Mouse (Mus musculus) small intestine, adult 2 months (tissue): ENCODE measurements around the gene Ints11. TPM values are rescaled to one million over a fixed set of nuclear protein-coding genes. Genes with fewer than 3 reads are reported as not detected.

ENCODE experiments used
- H3K27ac ChIP-seq: fragments of 200-500 bp; 2 replicates; pipeline ENCODE4 v1.5.1; 2012; ENCODE audit warnings: low read depth, low read length, control low read depth, inconsistent platforms; ENCODE audit not compliant: insufficient read depth
- H3K27me3 ChIP-seq: fragments of 200-500 bp; 2 replicates; pipeline ENCODE4 v1.6.1; 2012; ENCODE audit warnings: mild to moderate bottlenecking, moderate library complexity, low read length, inconsistent platforms; ENCODE audit not compliant: control insufficient read depth, insufficient read depth
- H3K36me3 ChIP-seq: fragments of 200-500 bp; 2 replicates; pipeline ENCODE4 v1.6.1; 2012; ENCODE audit warnings: mild to moderate bottlenecking, low read length, control low read depth, inconsistent platforms; ENCODE audit not compliant: control insufficient read depth, insufficient read depth
- H3K4me1 ChIP-seq: fragments of 200-500 bp; 2 replicates; pipeline ENCODE4 v1.6.1; 2012; ENCODE audit warnings: low read length, inconsistent platforms, mixed read lengths; ENCODE audit not compliant: control insufficient read depth, insufficient read depth, insufficient read length
- H3K4me3 ChIP-seq: fragments of 200-500 bp; 2 replicates; pipeline ENCODE4 v1.5.1; 2012; ENCODE audit warnings: low read depth, mild to moderate bottlenecking, control low read depth, inconsistent platforms, low read length, moderate library complexity
- CTCF ChIP-seq: fragments of 200-500 bp; IDR thresholded peaks from 2 replicates; pipeline ENCODE4 v1.5.1; 2012; ENCODE audit warnings: low read depth, mild to moderate bottlenecking, control low read depth, inconsistent platforms, low read length, moderate library complexity, mixed read lengths; ENCODE audit not compliant: insufficient replicate concordance, insufficient read length; ENCODE audit errors: extremely low read depth
- POLR2A ChIP-seq: fragments of 200-500 bp; IDR thresholded peaks from 2 replicates; pipeline ENCODE4 v1.6.1; 2012; ENCODE audit warnings: low read depth, mild to moderate bottlenecking, control low read depth, inconsistent platforms, low read length, moderate library complexity
- WGBS: fragments of 180-500 bp; shearing (Covaris S2); methylation state at CpG from one replicate; pipeline ENCODE4 v1.1.7; 2018; 5-methylcytosine and 5-hydroxymethylcytosine counted together
- polyA plus RNA-seq: library from polyadenylated mRNA; depleted of rRNA; stranded (reverse); fragments of >200 nt; gene quantifications from 2 replicates; pipeline ENCODE4 v1.2.3, GENCODE M21; 2012

The Ints11 gene
- polyA plus RNA-seq, 1 experiment = 26.0 TPM

DNA sequence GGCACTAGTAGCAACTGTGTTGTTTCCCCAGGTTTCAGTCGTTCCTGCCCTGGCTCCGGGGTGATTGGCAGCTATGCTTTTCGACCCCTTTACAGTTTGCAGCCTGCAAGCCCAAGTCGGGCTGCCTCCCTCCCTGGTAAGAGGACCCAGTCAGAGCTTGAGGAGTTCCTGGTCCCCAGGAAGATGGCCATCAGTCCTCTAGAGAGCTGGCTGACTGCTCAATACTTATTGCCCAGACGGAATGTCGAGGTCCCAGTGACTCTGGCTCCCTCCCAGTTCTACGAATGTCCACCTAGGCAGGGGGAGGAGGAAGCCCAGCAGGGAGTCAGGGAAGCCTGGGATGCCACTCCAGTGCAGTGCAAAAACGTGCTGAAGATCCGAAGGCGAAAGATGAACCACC lies 37.0 kb upstream of the Ints11 start:
- Histone ChIP-seq H3K27me3 (no peaks in the 10 kb centered on the region), H3K27ac (0 out of 2 replicates have a peak overlapping the region, but pooled peaks have one; percentile 71), H3K4me1 (peaks cover 13% of the 10 kb centered on the region), H3K36me3 (peaks cover 4% of the 10 kb centered on the region; the same call in 1 of the 2 replicates), H3K4me3 (peak overlapping the region; percentile 80)
- 37% methylated on average over 10 of the region's 10 CpGs for WGBS
- TF ChIP-seq CTCF (no peak), POLR2A (no peak)

DNA sequence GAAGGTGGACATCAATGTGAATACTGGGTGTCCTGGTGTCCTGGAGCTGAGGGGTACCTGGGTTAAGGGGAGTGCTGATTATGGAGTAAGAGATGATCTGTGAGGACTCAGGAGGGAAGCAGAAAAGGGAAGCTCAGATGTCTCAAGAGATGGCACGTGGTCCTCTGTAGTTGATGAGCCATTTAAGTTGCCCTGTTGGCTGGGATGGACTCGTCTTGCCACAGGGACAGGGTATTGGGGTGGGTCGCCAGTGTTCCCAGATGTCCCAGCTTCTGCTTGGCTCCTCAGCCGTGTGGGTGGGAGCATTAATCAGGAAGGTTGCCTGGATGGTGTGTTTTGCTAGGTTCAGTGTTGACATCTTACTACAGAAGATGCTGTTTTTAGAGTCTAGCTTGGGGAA lies 36.1 kb upstream of the Ints11 start:
- Histone ChIP-seq H3K36me3 (peaks cover 4% of the 10 kb centered on the region; the same call in 1 of the 2 replicates), H3K4me1 (peaks cover 13% of the 10 kb centered on the region), H3K4me3 (no peak overlapping the region), H3K27ac (no peak overlapping the region), H3K27me3 (no peaks in the 10 kb centered on the region)
- 84% methylated on average over 4 of the region's 4 CpGs for WGBS
- TF ChIP-seq POLR2A = no peak
- no peak for TF ChIP-seq CTCF

- Histone ChIP-seq H3K27me3 (no peaks in the 10 kb centered on the region), H3K36me3 (peaks cover 4% of the 10 kb centered on the region; the same call in 1 of the 2 replicates), H3K4me3 (no peak overlapping the region), H3K27ac (peak overlapping the region; percentile 38), H3K4me1 (peaks cover 13% of the 10 kb centered on the region)
- 21% methylated on average over 2 of the region's 2 CpGs for WGBS
- TF ChIP-seq POLR2A (no peak), CTCF (peak; percentile 81; the same call in 1 of the 2 replicates)
Observed at GRCm38 (mm10) chr4:155833836-155834235, 35.5 kb upstream of the Ints11 start.

DNA sequence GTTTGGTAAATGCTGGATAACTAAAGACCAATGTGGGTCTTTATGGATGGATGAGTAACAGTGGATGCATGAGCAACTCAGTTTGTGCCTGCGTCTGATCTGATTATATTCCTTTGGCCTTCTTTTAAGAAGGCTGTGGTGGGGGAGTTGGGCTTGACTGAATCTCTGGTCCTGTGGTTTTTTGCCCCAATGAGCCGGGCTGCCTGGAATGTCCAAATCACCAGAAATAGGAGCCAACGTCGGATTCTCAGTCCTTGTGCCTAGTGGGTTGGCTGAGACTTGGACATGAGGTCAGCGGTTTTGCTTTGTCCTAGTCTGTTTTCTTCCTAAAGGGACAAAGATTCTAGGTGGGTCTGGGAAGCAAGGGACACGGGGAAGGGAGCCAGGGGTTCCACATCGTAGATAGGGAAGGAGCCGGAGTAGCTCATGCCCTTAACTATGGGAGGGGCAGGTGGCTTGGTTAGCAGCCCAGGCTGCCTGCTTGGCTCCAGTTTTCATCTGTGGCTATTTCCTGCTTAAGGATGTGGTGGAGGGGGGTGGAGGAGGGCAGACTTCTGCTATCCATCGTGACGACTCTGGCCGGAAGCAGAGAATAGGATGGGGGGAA lies 31.8 kb upstream of the Ints11 start:
- TF ChIP-seq POLR2A = no peak
- TF ChIP-seq CTCF = no peak
- H3K27me3 ChIP-seq = no peaks in the 10 kb centered on the region
- H3K27ac ChIP-seq = peak overlapping the region; percentile 93
- WGBS = 49% methylated on average over 11 of the region's 11 CpGs
- no peak overlapping the region for H3K4me3 ChIP-seq
- peaks cover 4% of the 10 kb centered on the region; the same call in 1 of the 2 replicates for H3K36me3 ChIP-seq
- H3K4me1 ChIP-seq = peaks cover 20% of the 10 kb centered on the region

DNA sequence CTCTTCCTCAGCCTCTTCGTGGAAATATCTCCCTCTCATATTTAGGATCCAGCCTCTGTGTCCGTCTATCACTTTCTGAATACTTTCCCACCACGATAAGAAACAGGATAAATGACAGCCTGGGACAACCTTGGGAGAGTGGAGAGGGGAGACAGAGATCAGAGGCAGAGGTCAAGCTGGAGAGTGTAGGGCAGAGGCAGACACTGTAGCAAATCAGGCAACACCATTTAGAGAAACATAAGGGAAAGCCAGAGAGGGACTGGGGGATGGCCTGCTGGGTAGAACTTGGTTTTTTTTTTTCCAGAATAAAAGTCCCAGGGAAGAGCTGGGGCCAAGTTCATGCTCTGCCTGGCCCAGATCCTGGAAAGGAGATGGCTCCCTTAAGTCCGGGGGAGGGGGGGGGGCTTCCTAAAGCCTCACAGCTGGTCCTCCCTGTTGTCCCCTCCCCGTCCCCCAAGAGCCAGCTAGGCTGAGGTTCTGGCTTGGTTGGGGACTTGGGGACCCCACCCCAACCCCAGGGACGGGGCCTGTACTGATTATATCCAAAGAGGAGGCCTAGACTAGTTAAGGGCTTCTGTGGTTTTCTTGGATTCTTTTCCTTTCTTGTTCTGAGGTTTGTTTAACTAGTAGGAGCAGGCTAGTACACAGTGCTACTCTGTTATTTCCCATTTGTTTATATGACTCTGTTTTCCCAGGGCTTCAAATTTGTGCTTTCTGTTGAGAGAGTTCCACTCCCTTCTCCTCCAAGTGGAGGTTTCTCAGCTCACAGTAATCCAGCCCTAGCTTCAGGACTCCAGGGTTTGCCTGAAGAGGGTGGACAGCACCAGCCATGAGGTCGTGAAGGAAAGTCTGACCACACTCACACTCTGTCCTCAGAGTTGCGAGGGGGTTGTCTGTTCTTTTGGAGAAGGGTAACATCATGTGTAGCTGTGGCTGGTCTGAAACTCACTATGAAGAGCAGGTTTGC lies 30.9 kb upstream of the Ints11 start:
- no peaks in the 10 kb centered on the region for H3K36me3 ChIP-seq
- no peak for TF ChIP-seq CTCF
- no peak for TF ChIP-seq POLR2A
- no peaks in the 10 kb centered on the region for H3K27me3 ChIP-seq
- H3K4me3 ChIP-seq = 0 out of 2 replicates have a peak overlapping the region, but pooled peaks have one; percentile 6
- H3K27ac ChIP-seq = peak overlapping the region; percentile 94
- peaks cover 17% of the 10 kb centered on the region for H3K4me1 ChIP-seq
- 67% methylated on average over 8 of the region's 8 CpGs for WGBS

DNA sequence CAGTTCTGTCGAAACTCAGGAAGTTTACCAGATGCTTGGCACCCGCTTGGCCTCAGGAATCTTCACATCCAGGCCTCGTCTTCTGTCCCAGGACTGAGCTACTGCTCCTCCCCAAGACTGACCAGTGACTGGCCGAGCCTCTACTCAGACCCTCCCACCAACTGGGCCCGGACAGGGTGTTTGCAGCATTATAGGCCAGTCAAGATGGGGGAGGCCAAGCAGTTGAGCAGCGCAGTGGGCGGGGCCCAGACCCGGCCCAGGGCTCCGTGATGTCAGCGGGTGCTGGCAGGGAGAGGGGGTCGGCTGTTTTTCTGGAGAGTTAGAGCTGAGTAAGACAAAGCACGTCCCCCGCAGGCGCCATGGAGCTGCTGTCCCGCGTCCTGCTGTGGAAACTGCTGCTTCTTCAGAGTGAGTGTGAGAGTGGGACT lies 29.8 kb upstream of the Ints11 start, which contains the start of gene Mxra8:
Gene Mxra8, plus strand, starts transcription at position 198 of the 428 bp plus-strand sequence.
- WGBS = 64% methylated on average over 16 of the region's 16 CpGs
- TF ChIP-seq POLR2A (no peak), CTCF (no peak)
- peak within 1 kb of the TSS; percentile 94 for H3K27ac ChIP-seq

More for the DNA sequence above, 29.8 kb upstream of the Ints11 start, which contains the start of gene Mxra8:
- no peaks in the 10 kb centered on the region for H3K36me3 ChIP-seq
- H3K4me1 ChIP-seq = peaks cover 14% of the 10 kb centered on the region
- no peaks in the 10 kb centered on the region for H3K27me3 ChIP-seq
- H3K4me3 ChIP-seq = peak within 1 kb of the TSS; percentile 76
